Mouse (Mus musculus) olfactory bulb, adult 2 months (tissue): ENCODE measurements at regions not wholly inside any gene's neighbourhood (a gene's known extent, or its start where the extent isn't known, plus 50 kb on each side); places are given as distances from the start of the nearest gene placed in this dataset.

Source experiments
- CTCF ChIP-seq: fragments of 200-500 bp; IDR thresholded peaks from 2 replicates; pipeline ENCODE4 v1.5.1; 2012; ENCODE audit warnings: low read depth, mild to moderate bottlenecking, low read length, moderate library complexity; ENCODE audit not compliant: insufficient read depth
- POLR2A ChIP-seq: fragments of 200-500 bp; IDR thresholded peaks from 2 replicates; pipeline ENCODE4 v1.6.1; 2012; ENCODE audit warnings: mild to moderate bottlenecking, low read depth, low read length, moderate library complexity; ENCODE audit not compliant: insufficient read depth

DNA sequence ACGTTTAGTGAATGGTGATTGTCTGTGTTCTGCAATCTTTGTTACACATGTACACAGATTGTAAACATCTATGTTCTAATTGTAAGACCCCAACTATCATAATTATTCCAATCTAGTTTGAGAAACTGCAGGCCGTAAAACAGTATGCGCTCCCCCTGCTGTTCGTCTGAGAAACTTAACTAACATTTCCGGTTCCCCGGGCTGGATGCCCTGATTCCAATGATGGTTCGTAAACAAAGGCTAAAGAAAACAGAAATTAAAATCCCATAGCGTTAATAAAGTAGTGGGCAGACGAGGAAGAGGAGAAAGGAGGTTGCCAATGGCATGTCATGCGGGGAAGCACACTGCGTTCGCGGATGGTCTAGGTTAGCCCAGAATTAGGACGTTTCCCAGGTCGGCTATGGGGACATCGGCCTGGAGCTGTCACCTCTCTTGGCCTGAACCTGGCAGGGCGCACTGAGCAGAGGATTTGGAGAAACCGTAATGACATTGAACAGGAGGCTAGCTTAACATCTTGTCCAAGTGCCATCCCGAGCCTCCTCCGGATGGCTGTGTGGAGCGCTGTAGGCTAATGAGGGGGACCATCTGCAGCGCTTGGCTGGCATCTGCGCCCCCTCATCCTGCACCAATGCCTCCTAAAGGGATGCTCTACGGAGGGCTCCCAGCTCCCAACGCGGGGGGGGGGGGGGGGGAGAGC, 55.7 kb upstream of the Hnrnpa3 start:
- peak; percentile 14; the same call in 1 of the 2 replicates for TF ChIP-seq CTCF
- no peak for TF ChIP-seq POLR2A
